Mouse (Mus musculus): Measurements from ENCODE around the gene Cryba2.

Gene Cryba2

GRCm38 (mm10) chr1:74884196-74885141, 8.5 kb downstream of the Cryba2 start:
- DNase-seq (ENCODE audit: extremely low read depth, low read depth, low spot score) = no peak

- DNase-seq (ENCODE audit: extremely low read depth, low read depth, low spot score) = no peak
These were observed 9.5 kb downstream of the Cryba2 start for GRCm38 (mm10) chr1:74883441-74883840.

- no peak for DNase-seq (ENCODE audit: extremely low read depth, low read depth, low spot score)
These were observed 10.1 kb downstream of the Cryba2 start for GRCm38 (mm10) chr1:74882828-74883227.

GRCm38 (mm10) chr1:74882055-74882734, 10.7 kb downstream of the Cryba2 start:
- DNase-seq (ENCODE audit: extremely low read depth, low read depth, low spot score) = no peak

- DNase-seq (ENCODE audit: extremely low read depth, low read depth, low spot score) = no peak
These were observed 12.1 kb downstream of the Cryba2 start for GRCm38 (mm10) chr1:74880785-74881360.

GRCm38 (mm10) chr1:74877199-74877598, 15.7 kb downstream of the Cryba2 start:
- no peak for DNase-seq (ENCODE audit: extremely low read depth, low read depth, low spot score)

- DNase-seq (ENCODE audit: extremely low read depth, low read depth, low spot score) = no peak
These were observed 20.7 kb downstream of the Cryba2 start for GRCm38 (mm10) chr1:74872218-74872617.

GRCm38 (mm10) chr1:74861783-74862182, 31.2 kb downstream of the Cryba2 start:
- no peak for DNase-seq (ENCODE audit: extremely low read depth, low read depth, low spot score)

- no peak for DNase-seq (ENCODE audit: extremely low read depth, low read depth, low spot score)
These were observed 33.5 kb downstream of the Cryba2 start for GRCm38 (mm10) chr1:74859223-74859984.

- DNase-seq (ENCODE audit: extremely low read depth, low read depth, low spot score) = no peak
These were observed 34.1 kb downstream of the Cryba2 start for GRCm38 (mm10) chr1:74858805-74859204.

- no peak for DNase-seq (ENCODE audit: extremely low read depth, low read depth, low spot score)
These were observed 34.7 kb downstream of the Cryba2 start for GRCm38 (mm10) chr1:74858171-74858719.

GRCm38 (mm10) chr1:74857677-74858076, 35.3 kb downstream of the Cryba2 start:
- DNase-seq (ENCODE audit: extremely low read depth, low read depth, low spot score) = no peak

- no peak for DNase-seq (ENCODE audit: extremely low read depth, low read depth, low spot score)
These were observed 35.7 kb downstream of the Cryba2 start for GRCm38 (mm10) chr1:74857201-74857600.

- DNase-seq (ENCODE audit: extremely low read depth, low read depth, low spot score) = no peak
These were observed 36.2 kb downstream of the Cryba2 start for GRCm38 (mm10) chr1:74856791-74857190.

GRCm38 (mm10) chr1:74856439-74856720, 36.6 kb downstream of the Cryba2 start:
- no peak for DNase-seq (ENCODE audit: extremely low read depth, low read depth, low spot score)

GRCm38 (mm10) chr1:74855651-74856438, 37.1 kb downstream of the Cryba2 start:
- no peak for DNase-seq (ENCODE audit: extremely low read depth, low read depth, low spot score)

GRCm38 (mm10) chr1:74855156-74855555, 37.8 kb downstream of the Cryba2 start:
- no peak for DNase-seq (ENCODE audit: extremely low read depth, low read depth, low spot score)

GRCm38 (mm10) chr1:74854306-74855056, 38.5 kb downstream of the Cryba2 start, which contains the start of gene Cdk5r2:
TSS of gene Cdk5r2 (plus strand) at chr1:74854934.
- DNase-seq (ENCODE audit: extremely low read depth, low read depth, low spot score) = no peak

Measured in fat pad, adult 2 months (tissue).